Mouse (Mus musculus): ENCODE data around the gene Bag3. TPM values are rescaled to one million over a fixed set of nuclear protein-coding genes. Genes with fewer than 3 reads are reported as not detected.

The Bag3 gene
- total and polyA plus RNA-seq, 3 experiments: 0.13 to 0.24 TPM; not detected in 1

DNA sequence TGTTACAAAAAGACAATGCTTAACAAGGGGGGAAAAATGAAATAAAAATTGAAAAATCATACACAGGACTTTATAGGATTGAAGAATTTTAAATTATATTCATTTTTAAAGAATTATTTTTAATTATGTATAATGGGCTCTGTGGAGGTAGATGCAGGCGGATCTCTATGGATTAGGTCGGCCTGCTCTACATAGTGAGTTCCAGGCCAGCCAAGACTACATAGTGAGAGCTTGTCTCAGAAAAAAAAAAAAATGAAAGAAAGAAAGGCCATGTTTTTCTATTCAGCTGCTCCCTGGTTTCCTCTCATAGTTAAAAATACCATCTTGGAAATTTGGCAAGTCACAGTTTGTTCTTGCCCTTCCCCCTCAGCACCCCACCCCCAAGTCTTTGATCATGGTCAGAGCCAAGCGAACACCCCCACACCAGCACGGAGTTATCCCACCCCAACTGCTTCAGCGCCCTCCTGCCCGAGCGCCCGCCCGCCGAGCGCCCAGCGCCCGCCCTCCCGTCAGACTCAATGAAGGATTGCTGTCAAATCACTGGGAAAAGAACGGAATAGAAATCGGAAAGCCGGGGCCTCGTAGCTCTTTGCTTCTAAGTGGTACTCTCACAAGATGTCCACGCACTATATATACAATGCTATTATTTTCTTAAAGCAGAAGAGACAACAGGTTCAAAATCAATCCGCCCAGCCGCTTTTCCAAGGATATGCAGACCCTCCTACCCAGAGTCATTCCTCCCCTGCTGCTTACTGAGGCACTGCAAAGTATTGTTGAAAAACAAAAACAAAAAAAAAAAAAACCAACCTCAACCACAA, 68.9 kb downstream of the Bag3 start:
- no peak overlapping the region for H3K4me2 ChIP-seq (ENCODE audit: insufficient read depth, low read depth, poor library complexity, severe bottlenecking)
- no peak overlapping the region for H3K4me3 ChIP-seq (replicated peaks in 1 of 3; ENCODE audit: low read depth in 2 of 3, low read length in 2 of 3, poor library complexity in 1 of 3)
- in situ Hi-C loops (cut with MboI; ENCODE audit: low pct_ligation_motif_present, low pct_unique_long_range_greater_than_20kb, low sequenced_read_pairs): no loop called here
- H3K9me3 ChIP-seq (replicated peaks; ENCODE audit: low read length): peaks cover 3% of the 10 kb centered on the region
- H3K36me3 ChIP-seq (replicated peaks in 1 of 2; ENCODE audit: control insufficient read depth in 1 of 2, insufficient read depth in 1 of 2, low read length in 1 of 2): no peaks in the 10 kb centered on the region
- H3K79me2 ChIP-seq (replicated peaks; ENCODE audit: control insufficient read depth, extremely low read depth, insufficient read depth, poor library complexity, severe bottlenecking): no peaks in the 10 kb centered on the region
- H3K4me1 ChIP-seq (ENCODE audit: control insufficient read depth in 1 of 2, insufficient read depth in 2 of 2): no peaks in the 10 kb centered on the region
- no peak overlapping the region for H3K27ac ChIP-seq (ENCODE audit: insufficient read depth, low read depth)
- TF ChIP-seq RAD21 (IDR thresholded peaks at IDR 0.05; ENCODE audit: low read depth, low read length) (no peak), RCOR1 (conservative IDR thresholded peaks at IDR 0.05; ENCODE audit: low read depth, low read length) (no peak)
- no peaks in the 10 kb centered on the region for H3K27me3 ChIP-seq (replicated peaks)
- dilution Hi-C loops (cut with MboI; ENCODE audit: extremely low pct_ligation_motif_present, extremely low pct_unique_long_range_greater_than_20kb, low sequenced_read_pairs): no loop called here
- no peak overlapping the region for H3K9ac ChIP-seq (ENCODE audit: insufficient read depth, low read depth)
- no peak for DNase-seq (ENCODE audit: extremely low read depth)

GRCm38 (mm10) chr7:128592936-128593241, 69.5 kb downstream of the Bag3 start:
- no peak for DNase-seq (ENCODE audit: extremely low read depth)
- no peaks in the 10 kb centered on the region for H3K27me3 ChIP-seq (replicated peaks)
- H3K27ac ChIP-seq (ENCODE audit: insufficient read depth, low read depth): no peak overlapping the region
- no peaks in the 10 kb centered on the region for H3K4me1 ChIP-seq (ENCODE audit: control insufficient read depth in 1 of 2, insufficient read depth in 2 of 2)
- no peak for TF ChIP-seq MEF2A (IDR thresholded peaks at IDR 0.05; ENCODE audit: borderline replicate concordance, low read depth, low read length)
- TF ChIP-seq E2F4 (IDR thresholded peaks at IDR 0.05; ENCODE audit: insufficient replicate concordance, low read depth, low read length): no peak
- no peak for TF ChIP-seq ZMIZ1 (IDR thresholded peaks at IDR 0.05; ENCODE audit: low read depth, low read length)
- no peak for TF ChIP-seq NELFE (IDR thresholded peaks at IDR 0.05; ENCODE audit: low read depth, low read length)
- no peak for TF ChIP-seq NRF1 (IDR thresholded peaks at IDR 0.05; ENCODE audit: low read depth, low read length)
- TF ChIP-seq SMC3 (IDR thresholded peaks at IDR 0.05; ENCODE audit: low read depth, low read length): no peak
- no peak for TF ChIP-seq POLR2AphosphoS2 (IDR thresholded peaks at IDR 0.05; ENCODE audit: low read depth, low read length)
- TF ChIP-seq CHD1 (IDR thresholded peaks at IDR 0.05; ENCODE audit: low read depth, low read length): no peak
- H3K4me2 ChIP-seq (ENCODE audit: insufficient read depth, low read depth, poor library complexity, severe bottlenecking): no peak overlapping the region
- H3K79me2 ChIP-seq (replicated peaks; ENCODE audit: control insufficient read depth, extremely low read depth, insufficient read depth, poor library complexity, severe bottlenecking): no peaks in the 10 kb centered on the region
- H3K9ac ChIP-seq (ENCODE audit: insufficient read depth, low read depth): no peak overlapping the region
- H3K9me3 ChIP-seq (replicated peaks; ENCODE audit: low read length): peaks cover 3% of the 10 kb centered on the region
- no peak overlapping the region for H3K4me3 ChIP-seq (replicated peaks in 1 of 3; ENCODE audit: low read depth in 2 of 3, low read length in 2 of 3, poor library complexity in 1 of 3)
- in situ Hi-C loops (cut with MboI; ENCODE audit: low pct_ligation_motif_present, low pct_unique_long_range_greater_than_20kb, low sequenced_read_pairs) (no loop called here), dilution Hi-C loops (cut with MboI; ENCODE audit: extremely low pct_ligation_motif_present, extremely low pct_unique_long_range_greater_than_20kb, low sequenced_read_pairs) (no loop called here)
- H3K36me3 ChIP-seq (replicated peaks in 1 of 2; ENCODE audit: control insufficient read depth in 1 of 2, insufficient read depth in 1 of 2, low read length in 1 of 2): no peaks in the 10 kb centered on the region

GRCm38 (mm10) chr7:128596274-128596673, 72.9 kb downstream of the Bag3 start:
- Histone ChIP-seq H3K9me3 (replicated peaks; ENCODE audit: low read length) (peaks cover 3% of the 10 kb centered on the region), H3K4me3 (replicated peaks in 1 of 3; ENCODE audit: low read depth in 2 of 3, low read length in 2 of 3, poor library complexity in 1 of 3) (no peak overlapping the region), H3K9ac (ENCODE audit: insufficient read depth, low read depth) (no peak overlapping the region), H3K27ac (ENCODE audit: insufficient read depth, low read depth) (no peak overlapping the region), H3K36me3 (replicated peaks in 1 of 2; ENCODE audit: control insufficient read depth in 1 of 2, insufficient read depth in 1 of 2, low read length in 1 of 2) (no peaks in the 10 kb centered on the region), H3K79me2 (replicated peaks; ENCODE audit: control insufficient read depth, extremely low read depth, insufficient read depth, poor library complexity, severe bottlenecking) (no peaks in the 10 kb centered on the region), H3K4me2 (ENCODE audit: insufficient read depth, low read depth, poor library complexity, severe bottlenecking) (no peak overlapping the region), H3K27me3 (replicated peaks) (no peaks in the 10 kb centered on the region), H3K4me1 (ENCODE audit: control insufficient read depth in 1 of 2, insufficient read depth in 2 of 2) (peaks cover 0 to 5% of the 10 kb centered on the region in 2 experiments; a peak in 1 of 4 replicates)
- no peak for DNase-seq (ENCODE audit: extremely low read depth)
- in situ Hi-C loops (cut with MboI; ENCODE audit: low pct_ligation_motif_present, low pct_unique_long_range_greater_than_20kb, low sequenced_read_pairs): no loop called here
- dilution Hi-C loops (cut with MboI; ENCODE audit: extremely low pct_ligation_motif_present, extremely low pct_unique_long_range_greater_than_20kb, low sequenced_read_pairs): no loop called here
- TF ChIP-seq USF1 (IDR thresholded peaks at IDR 0.05; ENCODE audit: low read depth, low read length): no peak
- TF ChIP-seq SIN3A (IDR thresholded peaks at IDR 0.05; ENCODE audit: low read length): no peak
- no peak for TF ChIP-seq TBP (conservative IDR thresholded peaks at IDR 0.05; ENCODE audit: low read depth, low read length)
- TF ChIP-seq MAZ (IDR thresholded peaks at IDR 0.05; ENCODE audit: low read depth, low read length): no peak
- no peak for TF ChIP-seq CTCF (conservative IDR thresholded peaks at IDR 0.05 in 1 of 2, IDR thresholded peaks at IDR 0.05 in 1 of 2; ENCODE audit: low read depth in 2 of 2, low read length in 2 of 2)
- TF ChIP-seq E2F4 (IDR thresholded peaks at IDR 0.05; ENCODE audit: insufficient replicate concordance, low read depth, low read length): no peak
